Mouse (Mus musculus) cerebellum, adult 11 months (tissue): Measurements from ENCODE around the gene Hist1h2bn.
"Not testable (repeated sequence)": the region's sequence is repeated elsewhere in the genome, so short reads cannot be mapped to it uniquely, and the experiment has no call there.

Experiments
- DNase-seq: peaks from one replicate; pipeline ENCODE4 v3.0.0; 2022

Gene Hist1h2bn

GRCm38 (mm10) chr13:21753524-21754285 is at the start of gene Hist1h2bn, which contains the start of gene Hist1h2ak:
TSS of gene Hist1h2bn (plus strand) at chr13:21754123.
TSS of gene Hist1h2ak (minus strand) at chr13:21753827.
- DNase-seq: peak; percentile 58

DNA sequence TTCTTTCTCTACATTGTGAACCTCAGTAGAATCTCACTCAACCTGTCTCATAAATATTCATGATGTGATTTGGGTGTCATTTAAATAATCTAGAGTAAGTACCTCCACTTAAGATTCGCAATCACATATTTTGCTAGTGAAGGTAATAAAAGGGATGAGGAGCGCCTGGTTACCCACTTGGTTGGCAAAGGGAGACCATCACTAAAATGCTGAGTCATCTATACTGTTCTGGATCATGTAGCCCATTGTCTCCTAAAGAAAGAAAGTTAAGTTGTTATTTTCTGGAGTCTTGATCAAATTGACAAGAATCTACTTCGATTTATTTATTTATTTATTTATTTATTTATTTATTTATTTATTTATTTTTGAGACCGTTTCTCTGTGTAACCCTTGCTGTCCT is 47.3 kb upstream of the Hist1h2bn start:
- DNase-seq: no peak

DNA sequence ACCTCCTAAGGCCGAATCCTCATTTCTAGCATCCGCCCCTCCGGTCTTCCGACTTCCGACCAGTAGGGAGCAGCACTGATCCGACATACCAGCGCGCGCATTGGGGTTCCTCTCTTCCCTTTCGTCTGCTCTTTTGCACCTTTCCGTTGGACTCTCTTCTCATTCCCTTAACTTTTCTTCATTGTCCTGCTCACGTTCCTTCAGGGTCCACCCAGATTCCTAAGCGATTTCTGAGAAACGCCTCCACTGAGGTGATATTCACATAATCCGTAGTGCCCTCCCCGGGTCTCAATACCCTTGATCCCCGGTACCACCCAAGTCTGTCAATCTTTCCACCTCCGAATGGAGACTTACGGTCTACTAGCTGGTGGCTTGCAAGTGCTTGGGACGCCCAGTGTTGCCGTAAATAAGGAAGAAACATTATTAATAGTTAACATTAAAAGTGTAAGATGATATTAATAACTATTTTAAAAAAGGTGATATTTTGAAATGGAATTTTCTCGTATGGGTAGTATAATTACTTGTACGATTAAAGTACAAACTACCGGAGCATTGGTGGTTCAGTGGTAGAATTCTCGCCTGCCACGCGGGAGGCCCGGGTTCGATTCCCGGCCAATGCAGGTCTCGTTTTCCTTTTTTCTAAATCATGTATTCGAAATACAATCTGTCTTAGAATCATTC is 43.8 kb upstream of the Hist1h2bn start:
- DNase-seq: peak; percentile 83

DNA sequence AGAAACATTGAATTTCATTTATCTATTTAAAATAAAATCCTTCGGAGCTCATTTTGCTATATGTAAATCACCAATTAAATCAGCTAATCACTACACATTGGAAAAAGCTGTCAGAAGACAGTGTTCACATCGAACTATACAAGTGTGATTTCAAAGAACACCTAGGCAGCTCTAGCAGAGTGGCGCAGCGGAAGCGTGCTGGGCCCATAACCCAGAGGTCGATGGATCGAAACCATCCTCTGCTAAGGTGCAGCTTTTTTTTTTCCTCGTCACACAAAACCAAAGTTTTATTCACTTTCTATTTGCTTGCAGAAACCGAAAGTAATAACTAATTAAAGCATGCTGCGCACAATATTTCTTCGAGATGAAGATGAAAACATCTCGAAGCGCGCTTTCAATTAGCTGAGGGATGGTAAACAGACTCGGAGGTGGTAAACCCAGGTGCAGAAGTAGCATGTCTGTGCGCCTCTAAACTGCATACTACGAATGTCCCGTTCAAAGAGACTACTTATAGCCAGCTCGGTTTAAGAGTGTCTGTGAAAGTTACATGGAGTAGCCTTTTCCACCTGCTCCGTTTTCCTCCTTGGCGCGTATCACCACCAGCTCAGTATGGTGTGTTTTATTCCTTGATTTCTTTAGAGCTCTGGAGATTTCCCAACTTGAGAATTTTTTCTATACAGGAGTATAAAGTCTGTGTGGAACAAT is 43.0 kb upstream of the Hist1h2bn start:
- peak; percentile 79 for DNase-seq

GRCm38 (mm10) chr13:21711698-21712097 is 42.2 kb upstream of the Hist1h2bn start:
- no peak for DNase-seq

- DNase-seq: peak; percentile 55
Observed at GRCm38 (mm10) chr13:21714725-21715124, 39.2 kb upstream of the Hist1h2bn start.

- DNase-seq: no peak
Observed at GRCm38 (mm10) chr13:21715131-21715863, 38.6 kb upstream of the Hist1h2bn start.

GRCm38 (mm10) chr13:21715864-21716539 is 37.9 kb upstream of the Hist1h2bn start, which contains the start of the genes Hist1h2bl and Hist1h2ai:
TSS of gene Hist1h2bl (minus strand) at chr13:21716143.
TSS of gene Hist1h2ai (plus strand) at chr13:21716422.
- DNase-seq: peak; percentile 79

DNA sequence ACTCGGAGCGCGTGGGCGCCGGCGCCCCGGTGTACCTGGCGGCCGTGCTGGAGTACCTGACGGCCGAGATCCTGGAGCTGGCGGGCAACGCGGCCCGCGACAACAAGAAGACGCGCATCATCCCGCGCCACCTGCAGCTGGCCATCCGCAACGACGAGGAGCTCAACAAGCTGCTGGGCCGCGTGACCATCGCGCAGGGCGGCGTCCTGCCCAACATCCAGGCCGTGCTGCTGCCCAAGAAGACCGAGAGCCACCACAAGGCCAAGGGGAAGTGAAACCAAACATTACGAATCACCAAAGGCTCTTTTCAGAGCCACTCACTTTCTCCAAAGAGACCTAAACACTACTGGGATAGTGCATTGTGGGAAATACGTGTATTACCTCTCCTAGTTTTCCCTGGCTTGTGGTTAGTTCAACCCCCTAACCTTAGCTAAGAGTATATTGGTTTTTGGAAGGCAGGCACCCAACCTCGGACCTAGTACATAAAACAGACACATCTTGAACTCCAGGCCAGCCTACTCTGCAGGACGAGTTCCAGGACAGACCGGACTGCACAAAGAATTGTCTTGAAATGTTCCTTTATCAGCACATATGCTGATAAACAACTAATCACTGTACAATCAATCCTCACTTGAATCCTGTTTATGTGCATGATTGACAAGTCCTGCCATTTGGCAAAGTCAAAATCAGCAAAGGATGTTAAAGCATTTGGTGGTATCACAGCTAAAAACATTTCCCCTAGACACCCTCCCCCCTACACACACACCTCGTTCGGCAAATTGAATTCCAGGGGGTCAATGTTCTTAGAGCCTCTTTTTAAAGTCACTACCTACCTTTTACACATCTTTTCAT is 37.2 kb upstream of the Hist1h2bn start:
- DNase-seq: not testable (repeated sequence)

DNA sequence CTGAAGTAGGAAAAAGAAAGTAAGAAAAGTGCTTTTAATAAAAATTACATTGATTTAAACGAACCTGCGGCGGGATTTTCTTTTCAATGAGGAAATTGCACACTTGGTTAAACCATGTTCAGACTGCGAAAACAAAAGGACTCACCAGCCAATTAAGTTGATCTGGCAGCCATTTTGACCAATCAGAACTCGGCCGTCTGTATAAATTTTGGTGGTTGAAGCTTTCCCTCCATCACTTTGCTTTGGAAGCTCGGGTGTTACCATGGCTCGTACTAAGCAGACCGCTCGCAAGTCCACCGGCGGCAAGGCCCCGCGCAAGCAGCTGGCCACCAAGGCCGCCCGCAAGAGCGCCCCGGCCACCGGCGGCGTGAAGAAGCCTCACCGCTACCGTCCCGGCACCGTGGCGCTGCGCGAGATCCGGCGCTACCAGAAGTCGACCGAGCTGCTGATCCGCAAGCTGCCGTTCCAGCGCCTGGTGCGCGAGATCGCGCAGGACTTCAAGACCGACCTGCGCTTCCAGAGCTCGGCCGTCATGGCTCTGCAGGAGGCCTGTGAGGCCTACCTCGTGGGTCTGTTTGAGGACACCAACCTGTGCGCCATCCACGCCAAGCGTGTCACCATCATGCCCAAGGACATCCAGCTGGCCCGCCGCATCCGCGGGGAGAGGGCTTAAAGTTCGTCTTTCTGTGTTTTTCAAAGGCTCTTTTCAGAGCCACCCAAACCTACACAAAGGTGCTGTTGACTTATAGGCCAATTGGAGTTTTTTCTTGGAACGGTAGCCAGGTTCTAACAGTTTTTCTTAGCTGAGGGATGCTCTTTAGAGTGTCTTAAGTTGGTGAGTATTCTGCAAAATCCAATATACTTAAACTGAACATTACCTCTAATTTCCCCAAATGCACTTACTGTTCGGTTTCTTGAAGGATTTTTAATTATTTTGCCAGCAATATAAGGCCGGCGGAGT is 36.2 kb upstream of the Hist1h2bn start, which contains the start of gene Hist1h3h:
TSS of gene Hist1h3h (plus strand) at position 263 of the 961 bp plus-strand sequence.
- peak; percentile 73 for DNase-seq

DNA sequence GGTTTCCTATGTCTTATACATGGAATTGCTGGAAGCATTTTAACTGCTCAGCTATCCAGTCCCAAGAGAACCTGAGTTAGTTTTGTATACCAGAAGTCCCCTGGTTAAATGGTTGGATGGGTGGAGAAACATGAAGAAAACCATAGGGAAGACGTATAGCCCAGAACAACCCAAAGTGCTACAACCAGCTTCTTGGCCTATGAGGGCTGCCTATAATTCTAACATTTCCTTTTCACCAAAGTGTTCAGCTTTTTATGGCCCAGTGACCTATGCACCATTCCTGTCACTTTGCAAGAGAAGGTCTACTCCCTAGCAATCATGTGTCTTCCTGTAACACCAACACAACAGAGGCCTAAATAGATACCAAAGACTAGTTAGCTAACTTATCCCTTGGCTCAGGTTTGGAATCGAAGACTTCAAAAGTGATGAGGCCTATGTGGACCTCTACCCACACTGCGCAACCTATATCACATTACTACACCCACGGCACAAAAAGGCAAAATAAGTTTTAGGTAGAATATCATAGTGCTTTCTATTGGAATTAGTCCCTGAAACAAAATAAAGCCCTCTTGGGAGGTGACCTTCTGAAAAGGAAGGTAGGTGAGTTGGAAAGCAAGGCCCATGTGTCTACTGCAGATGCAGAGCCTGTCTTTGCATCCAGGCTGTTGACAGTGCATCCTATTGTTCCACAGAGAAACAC is 35.4 kb upstream of the Hist1h2bn start:
- no peak for DNase-seq

DNA sequence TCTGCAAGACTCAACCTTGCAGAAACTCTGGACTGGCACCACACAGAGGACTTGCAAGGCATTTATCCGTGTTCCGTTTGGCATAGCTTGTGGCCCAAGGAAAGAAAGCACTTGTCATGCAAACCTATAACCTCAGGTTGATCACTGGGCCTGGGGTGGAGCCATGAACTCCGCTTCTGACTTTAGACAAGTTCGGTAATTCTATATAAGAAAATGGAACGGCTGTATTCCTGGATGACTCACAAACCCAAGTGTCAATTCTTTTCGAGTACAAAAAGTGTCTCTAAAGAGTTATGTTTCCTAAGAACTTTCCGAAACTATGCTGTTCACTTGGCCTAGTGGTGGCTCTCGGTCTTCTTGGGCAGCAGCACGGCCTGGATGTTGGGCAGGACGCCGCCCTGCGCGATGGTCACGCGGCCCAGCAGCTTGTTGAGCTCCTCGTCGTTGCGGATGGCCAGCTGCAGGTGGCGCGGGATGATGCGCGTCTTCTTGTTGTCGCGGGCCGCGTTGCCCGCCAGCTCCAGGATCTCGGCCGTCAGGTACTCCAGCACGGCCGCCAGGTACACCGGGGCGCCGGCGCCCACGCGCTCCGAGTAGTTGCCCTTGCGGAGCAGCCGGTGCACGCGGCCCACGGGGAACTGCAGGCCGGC is 32.7 kb upstream of the Hist1h2bn start:
- not testable (repeated sequence) for DNase-seq

- DNase-seq: peak; percentile 53
Observed at GRCm38 (mm10) chr13:21721757-21722372, 32.1 kb upstream of the Hist1h2bn start, which contains the start of gene Hist1h2bm. TSS of gene Hist1h2bm (plus strand) at chr13:21722044.

DNA sequence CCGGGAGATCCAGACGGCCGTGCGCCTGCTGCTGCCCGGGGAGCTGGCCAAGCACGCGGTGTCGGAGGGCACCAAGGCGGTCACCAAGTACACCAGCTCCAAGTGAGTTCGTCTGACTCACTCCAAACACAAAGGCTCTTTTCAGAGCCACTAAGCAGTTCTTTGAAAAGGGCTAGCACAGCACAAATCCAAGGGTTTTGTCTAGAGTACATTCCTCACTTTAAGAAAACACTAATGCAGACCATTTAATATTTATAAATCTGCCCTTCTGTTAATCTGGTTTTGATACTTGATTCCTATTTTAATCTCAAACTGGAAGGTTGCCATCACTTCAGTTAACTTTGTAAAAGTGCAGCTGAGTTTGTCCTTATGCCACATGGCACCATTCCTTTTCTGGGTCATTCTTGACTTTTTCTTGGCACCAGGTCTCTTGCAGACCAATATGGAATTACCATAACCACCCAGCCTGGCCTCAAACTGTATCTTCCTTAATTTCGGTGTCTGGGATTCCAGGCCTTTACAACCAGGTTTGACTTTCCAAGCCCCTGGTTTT is 31.5 kb upstream of the Hist1h2bn start:
- DNase-seq: no peak

- no peak for DNase-seq
Observed at GRCm38 (mm10) chr13:21722993-21723836, 30.7 kb upstream of the Hist1h2bn start.

GRCm38 (mm10) chr13:21727948-21728572 is 25.9 kb upstream of the Hist1h2bn start:
- DNase-seq: no peak
